Mouse (Mus musculus) hindbrain, embryonic 10.5 days (tissue): ENCODE data around the gene Idua. TPM values are rescaled to one million over a fixed set of nuclear protein-coding genes. Genes with fewer than 3 reads are reported as not detected.

Experiments used
- DNase-seq: peaks from one replicate; pipeline ENCODE4 v3.0.0-alpha.2; 2017; ENCODE audit warnings: low spot score
- H3K27ac ChIP-seq: fragments of 300-500 bp; sonication (generic); 2 replicates; pipeline ENCODE4 v1.5.1; 2016; ENCODE audit warnings: mild to moderate bottlenecking, moderate library complexity
- H3K27me3 ChIP-seq: fragments of 300-500 bp; sonication (generic); 2 replicates; pipeline ENCODE4 v1.6.1; 2016; ENCODE audit warnings: mild to moderate bottlenecking; ENCODE audit not compliant: poor library complexity, insufficient read depth, severe bottlenecking
- H3K36me3 ChIP-seq: fragments of 300-500 bp; sonication (generic); 2 replicates; pipeline ENCODE4 v1.6.1; 2016; ENCODE audit warnings: mild to moderate bottlenecking, moderate library complexity
- H3K4me1 ChIP-seq: fragments of 300-500 bp; sonication (generic); replicated peaks from 2 replicates; pipeline ENCODE4 v1.6.1; 2016; ENCODE audit warnings: mild to moderate bottlenecking
- H3K4me3 ChIP-seq: fragments of 300-500 bp; sonication (generic); 2 replicates; pipeline ENCODE4 v1.5.1; 2016; ENCODE audit warnings: mild to moderate bottlenecking, moderate library complexity
- H3K9me3 ChIP-seq: fragments of 300-500 bp; sonication (generic); 2 replicates; pipeline ENCODE4 v1.6.1; 2016; ENCODE audit warnings: mild to moderate bottlenecking, moderate library complexity
- WGBS: fragments of 180-500 bp; shearing (Covaris S2); methylation state at CpG from one replicate; pipeline ENCODE4 v1.1.7; 2016; 5-methylcytosine and 5-hydroxymethylcytosine counted together
- polyA plus RNA-seq: library from polyadenylated mRNA; unstranded; fragments of >200 nt; fragmentation: Nextera tagmentation; extraction: Ambion mirVana; gene quantifications from 2 replicates; pipeline ENCODE4 v1.2.1, GENCODE M21; 2016

Gene Idua
- polyA plus RNA-seq, 1 experiment from 2014 or later = 12.8 TPM

- 94% methylated on average over 3 of the region's 3 CpGs for WGBS
- DNase-seq = no peak
- Histone ChIP-seq H3K4me1 (no peaks in the 10 kb centered on the region), H3K27me3 (no peaks in the 10 kb centered on the region), H3K27ac (no peak overlapping the region), H3K36me3 (peaks cover 80% of the 10 kb centered on the region), H3K4me3 (no peak overlapping the region), H3K9me3 (no peaks in the 10 kb centered on the region)
Observed at GRCm38 (mm10) chr5:108646343-108646660, 13.8 kb upstream of the Idua start.

GRCm38 (mm10) chr5:108647311-108647710 is 12.8 kb upstream of the Idua start:
- Histone ChIP-seq H3K4me1 (no peaks in the 10 kb centered on the region), H3K27ac (no peak overlapping the region), H3K36me3 (peaks cover 81% of the 10 kb centered on the region), H3K4me3 (no peak overlapping the region), H3K9me3 (no peaks in the 10 kb centered on the region), H3K27me3 (no peaks in the 10 kb centered on the region)
- 91% methylated on average over 2 of the region's 2 CpGs for WGBS
- DNase-seq = no peak

GRCm38 (mm10) chr5:108647820-108648465 is 12.2 kb upstream of the Idua start:
- H3K36me3 ChIP-seq = peaks cover 81% of the 10 kb centered on the region
- H3K9me3 ChIP-seq = no peaks in the 10 kb centered on the region
- no peak for DNase-seq
- no peaks in the 10 kb centered on the region for H3K4me1 ChIP-seq
- no peaks in the 10 kb centered on the region for H3K27me3 ChIP-seq
- no peak overlapping the region for H3K4me3 ChIP-seq
- no peak overlapping the region for H3K27ac ChIP-seq
- 89% methylated on average over 2 of the region's 2 CpGs for whole genome bisulfite sequencing

- no peak overlapping the region for H3K4me3 ChIP-seq
- 92% methylated on average over 11 of the region's 11 CpGs for WGBS
- no peaks in the 10 kb centered on the region for H3K9me3 ChIP-seq
- H3K36me3 ChIP-seq = peaks cover 88% of the 10 kb centered on the region
- H3K27me3 ChIP-seq = no peaks in the 10 kb centered on the region
- no peak for DNase-seq
- no peak overlapping the region for H3K27ac ChIP-seq
- no peaks in the 10 kb centered on the region for H3K4me1 ChIP-seq
Observed at GRCm38 (mm10) chr5:108648937-108649576, 11.1 kb upstream of the Idua start.

- Histone ChIP-seq H3K9me3 (no peaks in the 10 kb centered on the region), H3K27me3 (no peaks in the 10 kb centered on the region), H3K4me3 (no peak overlapping the region), H3K27ac (no peak overlapping the region), H3K36me3 (peaks cover 93% of the 10 kb centered on the region), H3K4me1 (no peaks in the 10 kb centered on the region)
- DNase-seq = no peak
- 90% methylated on average over 7 of the region's 7 CpGs for WGBS
Observed at GRCm38 (mm10) chr5:108650341-108650740, 9.8 kb upstream of the Idua start.

- Histone ChIP-seq H3K36me3 (peaks cover 93% of the 10 kb centered on the region), H3K27ac (no peak overlapping the region), H3K4me1 (no peaks in the 10 kb centered on the region), H3K27me3 (no peaks in the 10 kb centered on the region), H3K4me3 (no peak overlapping the region), H3K9me3 (no peaks in the 10 kb centered on the region)
- DNase-seq = no peak
- 86% methylated on average over 5 of the region's 5 CpGs for WGBS
Observed at GRCm38 (mm10) chr5:108651136-108651720, 8.9 kb upstream of the Idua start.

GRCm38 (mm10) chr5:108651823-108652222 is 8.3 kb upstream of the Idua start:
- H3K9me3 ChIP-seq = no peaks in the 10 kb centered on the region
- H3K36me3 ChIP-seq = peaks cover 93% of the 10 kb centered on the region
- H3K27ac ChIP-seq = no peak overlapping the region
- no peak overlapping the region for H3K4me3 ChIP-seq
- peak; percentile 12 for DNase-seq
- 63% methylated on average over 1 of the region's 1 CpGs for WGBS
- no peaks in the 10 kb centered on the region for H3K4me1 ChIP-seq
- no peaks in the 10 kb centered on the region for H3K27me3 ChIP-seq

GRCm38 (mm10) chr5:108653341-108653740 is 6.8 kb upstream of the Idua start:
- 86% methylated on average over 6 of the region's 6 CpGs for WGBS
- H3K27ac ChIP-seq = no peak overlapping the region
- no peak overlapping the region for H3K4me3 ChIP-seq
- no peaks in the 10 kb centered on the region for H3K9me3 ChIP-seq
- H3K4me1 ChIP-seq = peaks cover 4% of the 10 kb centered on the region; the same call in 1 of the 2 replicates
- no peaks in the 10 kb centered on the region for H3K27me3 ChIP-seq
- DNase-seq = no peak
- peaks cover 92% of the 10 kb centered on the region for H3K36me3 ChIP-seq

GRCm38 (mm10) chr5:108654444-108654990 is 5.6 kb upstream of the Idua start:
- 95% methylated on average over 10 of the region's 10 CpGs for WGBS
- Histone ChIP-seq H3K27me3 (no peaks in the 10 kb centered on the region), H3K36me3 (peaks cover 80% of the 10 kb centered on the region), H3K4me1 (peaks cover 16% of the 10 kb centered on the region), H3K4me3 (no peak overlapping the region), H3K9me3 (no peaks in the 10 kb centered on the region), H3K27ac (no peak overlapping the region)
- DNase-seq = no peak

GRCm38 (mm10) chr5:108655381-108655780 is 4.8 kb upstream of the Idua start:
- H3K4me3 ChIP-seq = no peak overlapping the region
- DNase-seq = no peak
- no peaks in the 10 kb centered on the region for H3K27me3 ChIP-seq
- peaks cover 24% of the 10 kb centered on the region for H3K4me1 ChIP-seq
- WGBS = 95% methylated on average over 9 of the region's 9 CpGs
- no peaks in the 10 kb centered on the region for H3K9me3 ChIP-seq
- H3K36me3 ChIP-seq = peaks cover 72% of the 10 kb centered on the region
- H3K27ac ChIP-seq = no peak overlapping the region

- DNase-seq = no peak
- no peaks in the 10 kb centered on the region for H3K27me3 ChIP-seq
- no peak overlapping the region for H3K27ac ChIP-seq
- no peak overlapping the region for H3K4me3 ChIP-seq
- peaks cover 65% of the 10 kb centered on the region for H3K36me3 ChIP-seq
- no peaks in the 10 kb centered on the region for H3K9me3 ChIP-seq
- 93% methylated on average over 15 of the region's 15 CpGs for WGBS
- peaks cover 28% of the 10 kb centered on the region for H3K4me1 ChIP-seq
Observed at GRCm38 (mm10) chr5:108655891-108656650, 4.1 kb upstream of the Idua start.

GRCm38 (mm10) chr5:108657406-108657805 is 2.7 kb upstream of the Idua start:
- Histone ChIP-seq H3K9me3 (no peaks in the 10 kb centered on the region), H3K4me3 (no peak overlapping the region), H3K4me1 (peaks cover 29% of the 10 kb centered on the region), H3K36me3 (peaks cover 56% of the 10 kb centered on the region), H3K27ac (no peak overlapping the region), H3K27me3 (0 out of 2 replicates have a peak, but pooled peaks cover under 1% of the 10 kb centered on the region)
- no peak for DNase-seq
- 74% methylated on average over 5 of the region's 5 CpGs for WGBS
